Mouse (Mus musculus) cerebellum, adult (tissue): Measurements from ENCODE around the gene Ubl4a.
A peak's percentile ranks its signal among the peaks of the same experiment; 100 is the strongest.
"Not testable (repeated sequence)": the region's sequence is repeated elsewhere in the genome, so short reads cannot be mapped to it uniquely, and the experiment has no call there.

Experiments
- ATAC-seq: cut with Nextera tagmentation; 2 replicates; pipeline ENCODE4 v1.9.2; 2017; ENCODE audit warnings: mild to moderate bottlenecking, moderate library complexity, mixed read lengths; ENCODE audit not compliant: insufficient number of reproducible peaks, low FRiP score, low TSS enrichment

The Ubl4a gene

DNA sequence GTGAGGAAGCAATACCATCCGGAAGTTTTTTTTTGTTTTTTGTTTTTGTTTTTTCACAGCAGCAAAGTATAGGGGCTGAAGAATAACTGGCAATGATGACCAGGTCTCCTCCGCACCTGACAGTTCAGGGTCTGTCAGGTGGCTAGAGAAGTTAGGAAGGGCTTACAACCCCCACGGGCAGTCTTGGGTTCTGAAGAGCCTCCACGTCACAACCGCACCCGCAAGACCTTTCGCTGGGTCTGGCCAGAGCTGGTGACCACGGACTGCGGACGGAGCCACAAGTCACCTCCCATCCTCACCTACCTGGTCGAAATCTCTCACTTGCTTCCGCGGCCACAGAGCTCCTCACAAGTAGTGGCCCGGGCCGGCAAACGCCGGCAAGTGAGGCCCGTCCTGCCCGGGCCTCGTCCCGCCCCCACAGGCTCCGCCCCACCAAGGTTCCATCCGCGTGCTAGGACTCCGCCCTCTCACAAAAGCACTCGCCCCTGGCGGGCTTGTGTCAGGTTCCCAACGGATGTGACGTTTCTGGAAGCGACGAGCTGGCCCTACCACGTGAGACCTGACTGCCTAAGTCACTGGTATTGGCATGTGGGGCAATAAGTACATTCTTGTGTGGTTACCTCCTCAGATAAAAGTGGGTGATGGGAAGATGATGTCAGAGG is at the start of gene Ubl4a, which contains the start of gene Slc10a3:
Ubl4a (minus strand) TSS at position 331 of the 662 bp plus-strand sequence.
Slc10a3 (minus strand) TSS at position 462 of the 662 bp plus-strand sequence.
- peak; percentile 79 for ATAC-seq

- peak; percentile 80 for ATAC-seq
Observed at GRCm38 (mm10) chrX:74413377-74413776, 40.4 kb upstream of the Ubl4a start.

- no peak for ATAC-seq
Observed at GRCm38 (mm10) chrX:74408340-74408739, 35.3 kb upstream of the Ubl4a start.

DNA sequence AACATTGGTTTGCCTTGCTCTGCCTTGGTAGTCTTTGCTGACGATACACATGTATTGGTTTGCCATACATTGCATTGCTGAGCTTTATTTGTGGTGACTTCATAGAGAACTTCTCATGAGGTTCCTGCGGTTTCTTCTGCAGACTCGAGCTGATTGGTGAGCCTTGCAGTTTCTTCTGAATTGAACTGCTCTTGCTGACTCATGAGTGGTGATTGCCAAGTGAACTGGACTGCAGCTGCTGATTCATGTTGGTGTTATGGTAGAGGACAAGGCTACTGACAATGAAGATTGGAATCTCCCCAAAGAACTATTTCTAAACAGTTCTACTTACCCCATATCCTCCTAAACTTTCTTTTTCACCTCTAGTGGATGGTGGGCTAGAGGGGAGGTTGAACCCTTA is 27.1 kb upstream of the Ubl4a start:
- ATAC-seq, result no peak

- peak; percentile 100 for ATAC-seq
Observed at GRCm38 (mm10) chrX:74392535-74393443, 19.8 kb upstream of the Ubl4a start, which contains the start of the genes Fam3a and Ikbkg. TSS of gene Fam3a (minus strand) at chrX:74393272. TSS of gene Ikbkg (plus strand) at chrX:74393290.

DNA sequence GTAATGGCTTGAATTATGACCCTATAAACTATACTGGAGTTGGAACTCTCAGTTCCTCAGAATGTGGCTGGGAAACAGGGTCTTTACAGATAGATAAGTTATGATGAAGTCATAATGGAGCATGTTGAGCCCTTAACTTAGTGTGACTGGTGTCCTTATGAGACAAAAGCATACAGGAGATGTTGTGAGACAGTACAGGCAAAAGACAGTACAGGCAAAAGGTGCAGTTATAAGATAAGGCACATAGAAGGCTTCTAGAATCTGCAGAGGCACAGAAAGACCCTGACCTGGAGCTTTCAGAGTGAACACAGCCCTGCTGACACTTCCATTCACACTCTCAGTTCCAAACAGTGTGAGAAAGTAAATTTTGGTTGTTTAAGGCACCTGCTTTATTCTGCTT is 15.1 kb upstream of the Ubl4a start:
- no peak for ATAC-seq

DNA sequence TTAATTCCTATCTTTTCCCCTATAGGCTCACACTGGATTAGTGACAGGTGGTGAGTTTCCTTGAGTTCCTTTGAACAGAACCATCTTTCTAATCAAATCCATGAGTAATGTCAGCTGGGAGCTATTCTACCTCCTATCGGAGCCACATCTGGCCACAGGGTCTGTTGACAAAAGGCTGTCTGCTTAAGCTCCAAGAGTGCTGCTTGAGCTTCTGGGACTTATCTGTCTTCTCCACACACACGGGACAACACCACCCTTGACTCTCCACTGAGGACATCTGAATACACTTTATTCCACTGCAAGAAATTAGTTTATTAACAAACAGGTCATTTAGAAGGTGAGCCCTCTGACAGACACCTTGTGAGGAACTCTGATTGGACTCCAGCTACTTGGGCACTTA is 11.4 kb upstream of the Ubl4a start:
- no peak for ATAC-seq

DNA sequence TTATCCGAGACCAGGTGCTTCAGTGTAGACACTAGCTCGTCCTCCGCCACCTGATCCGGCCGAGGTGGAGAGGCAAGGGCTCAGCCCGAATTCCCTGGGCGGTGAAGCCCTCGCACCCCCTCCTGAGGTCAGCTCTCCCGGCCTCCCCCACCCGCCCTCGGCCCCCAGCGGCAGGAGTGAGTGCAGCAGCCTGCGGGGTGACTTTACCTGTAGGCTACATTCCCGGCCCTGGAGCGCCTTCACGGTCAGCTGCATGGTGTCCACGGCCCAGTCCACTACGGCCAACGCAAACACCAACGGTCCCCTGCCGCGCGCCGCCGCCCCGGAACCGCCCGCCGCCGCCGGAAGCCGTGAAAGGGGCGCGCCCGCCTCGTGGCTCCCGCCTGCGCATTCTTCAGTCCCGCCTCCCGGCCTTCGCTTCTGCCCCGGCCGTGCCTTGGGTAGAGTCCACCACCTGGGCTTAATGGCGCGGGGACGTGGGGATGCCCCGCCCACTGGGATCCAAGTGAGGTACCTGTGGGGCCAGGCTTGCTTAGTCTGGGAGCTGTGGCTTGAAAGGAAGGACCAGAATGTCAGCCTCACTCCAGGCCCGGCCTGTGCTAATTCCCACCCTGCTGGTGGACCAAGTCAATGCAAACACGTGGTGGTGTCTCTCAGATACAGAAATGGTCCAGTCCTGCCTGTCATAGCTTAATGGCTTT is 4.7 kb downstream of the Ubl4a start:
- peak; percentile 59 for ATAC-seq

- no peak for ATAC-seq
Observed at GRCm38 (mm10) chrX:74367512-74367911, 5.5 kb downstream of the Ubl4a start.

- no peak for ATAC-seq
Observed at GRCm38 (mm10) chrX:74359171-74359570, 13.8 kb downstream of the Ubl4a start.

DNA sequence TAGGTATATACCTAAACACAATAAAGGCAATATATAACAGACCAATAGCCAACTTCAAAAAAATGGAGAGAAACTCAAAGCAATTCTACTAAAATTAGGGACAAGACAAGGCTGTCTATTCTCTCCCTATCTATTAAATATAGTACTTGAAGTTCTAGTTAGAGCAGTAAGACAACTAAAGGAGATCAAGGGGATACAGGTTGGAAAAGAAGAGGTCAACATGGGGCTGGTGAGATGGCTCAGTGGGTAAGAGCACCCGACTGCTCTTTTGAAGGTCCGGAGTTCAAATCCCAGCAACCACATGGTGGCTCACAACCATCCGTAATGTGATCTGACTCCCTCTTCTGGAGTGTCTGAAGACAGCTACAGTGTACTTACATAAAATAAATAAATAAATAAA is 15.9 kb downstream of the Ubl4a start:
- not testable (repeated sequence) for ATAC-seq

DNA sequence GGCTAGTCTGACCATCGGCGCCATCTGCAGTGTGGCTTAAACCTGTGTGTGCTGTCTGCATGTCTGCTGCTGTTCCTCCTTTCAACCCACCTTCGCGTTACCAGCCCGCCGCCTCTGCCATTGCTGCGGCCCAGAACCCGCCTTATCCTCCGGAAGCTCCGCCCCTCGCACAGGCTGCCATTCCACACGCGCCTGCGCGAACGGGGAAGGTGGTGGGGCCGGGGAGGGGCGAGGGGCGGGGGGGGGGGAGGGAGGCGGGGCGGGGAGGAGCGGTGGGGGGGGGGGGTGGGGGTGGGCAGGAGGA is 19.6 kb downstream of the Ubl4a start, which contains the start of gene Lage3:
Lage3 (minus strand) TSS at position 152 of the 304 bp plus-strand sequence.
- ATAC-seq, result peak; percentile 83; the same call in 1 of the 2 replicates

- ATAC-seq, result no peak
Observed at GRCm38 (mm10) chrX:74352645-74353466, 20.2 kb downstream of the Ubl4a start.

DNA sequence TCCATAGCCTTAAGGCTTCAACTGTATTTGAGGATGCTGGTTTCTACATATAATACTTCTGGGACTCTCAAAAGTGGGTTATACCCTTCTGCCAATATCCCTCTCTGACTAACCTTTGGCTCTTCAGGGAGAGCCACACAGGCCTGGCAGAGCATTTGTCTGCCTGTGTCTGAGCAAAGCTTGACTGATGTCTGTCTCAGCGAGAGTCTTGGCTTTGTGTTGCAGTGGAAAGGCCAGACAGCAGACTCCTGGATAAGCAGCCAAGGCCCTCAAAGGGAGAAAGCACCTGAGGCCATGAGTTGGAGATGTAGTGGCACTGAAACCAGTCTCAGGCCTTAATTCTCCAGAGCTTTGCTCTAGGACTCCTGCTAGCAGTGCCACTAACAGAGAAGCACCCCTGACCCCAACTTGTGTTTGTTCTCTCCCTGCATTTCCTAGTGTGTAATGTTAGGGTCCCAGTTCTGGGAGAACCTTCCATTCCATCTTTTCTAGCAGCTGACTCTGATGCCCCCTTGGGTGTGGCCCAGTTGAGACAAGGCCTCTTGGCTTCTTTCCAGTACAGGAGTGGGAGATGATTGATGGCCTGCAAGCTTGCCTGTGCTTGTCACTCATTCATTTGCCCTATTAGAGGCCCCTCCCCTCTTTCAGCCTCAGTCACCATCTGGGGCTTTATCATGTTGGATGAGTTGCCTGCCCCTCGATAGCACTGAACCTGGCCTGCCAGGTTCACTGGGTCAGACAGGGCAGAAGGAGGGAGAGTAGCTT is 42.7 kb downstream of the Ubl4a start:
- 0 out of 2 replicates have a peak, but pooled peaks have one; percentile 31 for ATAC-seq

- ATAC-seq, result no peak
Observed at GRCm38 (mm10) chrX:74329215-74329671, 43.8 kb downstream of the Ubl4a start.

DNA sequence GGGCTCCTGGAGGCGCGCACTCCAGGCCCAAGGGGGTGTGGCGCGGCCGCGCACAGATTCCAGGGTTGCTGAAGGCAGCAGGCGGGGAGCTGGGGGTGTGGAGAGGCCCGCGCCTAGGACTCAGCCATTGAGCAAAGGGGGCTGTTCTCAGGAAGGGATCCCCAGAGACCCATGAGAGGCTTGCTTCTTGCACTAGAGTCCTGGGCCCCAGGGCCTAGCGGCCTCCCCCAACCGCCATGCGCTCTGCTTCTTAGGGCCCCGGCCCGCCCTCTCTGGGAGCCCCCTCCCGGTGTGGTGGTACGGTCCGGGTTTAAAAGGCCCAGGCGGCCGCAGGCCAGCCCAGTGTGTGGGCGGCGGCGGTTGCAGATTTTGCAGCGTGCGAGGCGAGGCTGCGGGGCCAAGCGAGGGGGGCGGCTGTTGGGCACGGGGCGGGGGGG is 44.3 kb downstream of the Ubl4a start, which contains the start of gene Plxna3:
Plxna3 (plus strand) TSS at position 342 of the 437 bp plus-strand sequence.
- peak; percentile 80 for ATAC-seq
